Mouse (Mus musculus): ENCODE measurements around the gene Srp54a. TPM values are rescaled to one million over a fixed set of nuclear protein-coding genes. Genes with fewer than 3 reads are reported as not detected.

Srp54a gene
- polyA plus RNA-seq (2017; shearing (Covaris generic)): 100 to 1,000 TPM; 134 to 148 TPM

GRCm38 (mm10) chr12:55079726-55080600 lies at the start of gene Srp54a, which contains the start of gene 2700097O09Rik:
Gene Srp54a (plus strand): TSS chr12:55080262.
Gene 2700097O09Rik (minus strand): TSS chr12:55080110.

DNA sequence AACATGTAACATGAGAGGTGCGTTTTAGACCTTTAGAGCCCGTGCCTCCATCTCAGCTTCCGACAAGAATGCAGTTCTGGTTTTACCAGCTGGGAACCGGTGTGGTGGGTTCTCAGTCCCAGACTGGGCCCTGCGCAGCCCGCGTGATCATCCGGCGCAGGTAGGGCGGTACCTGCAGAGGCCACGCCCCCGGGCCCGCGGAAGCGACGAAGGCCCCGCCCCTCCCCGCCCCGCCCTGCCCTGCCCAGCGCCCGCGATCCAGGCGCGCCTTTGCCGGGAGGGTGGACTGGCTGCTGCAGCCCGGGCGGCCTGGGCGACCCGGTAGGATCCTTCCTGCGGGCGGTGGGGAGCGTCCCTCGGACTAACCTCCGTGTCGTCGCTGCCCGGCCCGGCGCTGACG lies 44.2 kb downstream of the Srp54a start, which contains the start of gene Fam177a:
Gene Fam177a, plus strand, starts transcription at position 228 of the 400 bp plus-strand sequence.

DNA sequence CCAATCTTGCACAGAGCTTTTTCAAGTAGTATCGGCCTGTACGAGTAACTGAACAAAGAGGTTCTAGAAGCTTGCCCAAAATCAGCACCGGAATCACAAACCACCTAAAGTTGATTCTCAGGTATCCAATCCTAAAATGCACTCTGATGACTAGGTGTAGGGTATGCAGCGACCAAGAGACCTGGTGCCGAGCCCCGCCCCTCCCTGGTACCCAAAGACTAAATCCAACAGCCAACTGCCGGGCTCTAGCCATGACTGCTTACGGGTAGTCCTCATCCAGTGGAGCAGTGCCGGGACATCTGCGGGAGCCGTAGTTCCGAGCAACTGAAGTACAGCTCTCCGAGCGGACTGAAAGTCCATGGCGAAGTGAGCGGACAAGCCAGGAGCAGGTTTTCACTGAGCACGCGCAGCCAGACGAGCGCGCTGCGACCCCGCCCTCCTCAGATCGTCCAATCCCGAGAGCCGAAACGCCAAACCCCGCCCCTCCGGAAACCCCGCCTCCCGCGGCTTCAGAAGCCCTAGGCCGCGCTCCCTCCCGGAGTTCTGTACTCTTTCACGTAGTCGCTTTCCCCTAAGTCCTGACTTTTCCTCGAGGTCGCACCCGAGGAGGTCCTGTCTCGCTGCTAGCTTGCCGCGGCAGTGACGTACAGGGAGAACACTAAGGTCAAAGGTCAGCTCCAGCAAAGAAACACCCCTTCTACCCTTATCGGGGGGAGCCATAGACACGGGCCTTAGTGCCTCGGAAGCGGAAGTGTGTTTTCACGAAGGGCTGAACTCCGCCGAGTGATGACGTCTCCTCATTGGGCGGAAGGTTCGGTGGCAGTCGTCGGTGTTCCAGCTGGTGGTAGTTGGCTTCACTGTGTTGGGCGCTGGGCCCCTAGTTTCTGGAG lies 74.7 kb downstream of the Srp54a start, which contains the start of gene Srp54b:
Gene Srp54b, plus strand, starts transcription at position 546 of the 890 bp plus-strand sequence.

Other genes with a start within 250 kb of the Srp54a start
- 10 to 100 TPM; 28.5 to 33.8 TPM for gene Cfl2, start 217.4 kb upstream of the Srp54a start, polyA plus RNA-seq (2017; shearing (Covaris generic))
- gene Gm20403, start 93.7 kb upstream of the Srp54a start, polyA plus RNA-seq (2017; shearing (Covaris generic)): 1 to 10 TPM; 5.0 to 6.7 TPM
- 100 to 1,000 TPM; 140 to 152 TPM for gene Baz1a, start 65.9 kb upstream of the Srp54a start, polyA plus RNA-seq (2017; shearing (Covaris generic))
- gene 2700097O09Rik, start 152 bp upstream of the Srp54a start, polyA plus RNA-seq (2017; shearing (Covaris generic)): 10 to 100 TPM; 11.2 to 24.8 TPM
- gene Fam177a, start 44.2 kb downstream of the Srp54a start, polyA plus RNA-seq (2017; shearing (Covaris generic)): 10 to 100 TPM; 37.3 to 42.5 TPM
- gene Srp54b, start 74.8 kb downstream of the Srp54a start, polyA plus RNA-seq (2017; shearing (Covaris generic)): 10 to 100 TPM; 28.8 to 37.8 TPM
- gene 1700047I17Rik2, start 119.3 kb downstream of the Srp54a start, polyA plus RNA-seq (2017; shearing (Covaris generic)): not detected
- gene Srp54c, start 149.9 kb downstream of the Srp54a start, polyA plus RNA-seq (2017; shearing (Covaris generic)): 10 to 100 TPM; 74.5 to 76.0 TPM
- gene 1110008L16Rik, start 219.3 kb downstream of the Srp54a start, polyA plus RNA-seq (2017; shearing (Covaris generic)): 10 to 100 TPM in 1 of 2 experiments, 1 to 10 TPM in 1; 6.4 to 10.2 TPM
- gene Ppp2r3c, start 222.7 kb downstream of the Srp54a start, polyA plus RNA-seq (2017; shearing (Covaris generic)): 10 to 100 TPM; 19.5 to 20.7 TPM

Data from activated CD4-positive, CD25-positive, alpha-beta regulatory T cell (primary cell).